Mouse (Mus musculus) adrenal gland, adult 2 months (tissue): ENCODE measurements at regions not wholly inside any gene's neighbourhood (a gene's known extent, or its start where the extent isn't known, plus 50 kb on each side); places are given as distances from the start of the nearest gene placed in this dataset.

Experiments used
- DNase-seq: peaks from one replicate; pipeline ENCODE4 v3.0.0; 2021

GRCm38 (mm10) chr19:29194066-29194830, 57.4 kb upstream of the Jak2 start:
- DNase-seq, result no peak

- no peak for DNase-seq
Measured at GRCm38 (mm10) chr19:29196186-29196585, 55.4 kb upstream of the Jak2 start.

- no peak for DNase-seq
Measured at GRCm38 (mm10) chr19:29198636-29199035, 53.0 kb upstream of the Jak2 start.

- no peak for DNase-seq
Measured at GRCm38 (mm10) chr19:29199117-29199823, 52.4 kb upstream of the Jak2 start.

DNA sequence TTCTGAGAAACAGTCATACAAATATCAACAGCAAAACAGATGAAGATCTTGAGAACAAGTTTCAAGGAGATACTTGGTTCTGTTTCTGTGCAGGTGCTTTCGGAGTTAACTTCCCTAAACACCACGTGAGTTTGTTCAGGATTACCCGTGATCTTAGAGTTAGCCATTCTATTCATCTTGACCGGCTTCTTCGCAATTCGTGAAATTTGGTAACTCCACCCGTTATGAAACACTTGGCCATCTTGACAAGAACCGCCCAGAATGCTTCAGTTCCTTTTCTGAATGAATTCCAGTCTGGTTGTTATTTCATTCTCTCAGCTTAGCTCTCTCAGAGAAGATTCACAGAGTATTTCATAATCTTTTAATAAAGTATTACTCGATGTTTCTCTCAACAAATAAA, 50.0 kb upstream of the Jak2 start:
- DNase-seq, result peak; percentile 6
